Mouse (Mus musculus) ES-Bruce4 (cell line): ENCODE results near the gene Gtf2f2. TPM values are rescaled to one million over a fixed set of nuclear protein-coding genes. Genes with fewer than 3 reads are reported as not detected.
A peak's percentile ranks its signal among the peaks of the same experiment; 100 is the strongest.
"Not testable (repeated sequence)": the region's sequence is repeated elsewhere in the genome, so short reads cannot be mapped to it uniquely, and the experiment has no call there.

ENCODE experiments used
- H3K27ac ChIP-seq: 2 replicates; pipeline ENCODE4 v1.5.1; 2012; ENCODE audit warnings: low read length, inconsistent platforms; ENCODE audit not compliant: insufficient read depth
- H3K27me3 ChIP-seq: 2 replicates; pipeline ENCODE4 v1.6.1; 2012; ENCODE audit warnings: mild to moderate bottlenecking, low read length, inconsistent platforms; ENCODE audit not compliant: control insufficient read depth, poor library complexity, insufficient read depth, severe bottlenecking
- H3K36me3 ChIP-seq: 2 replicates; pipeline ENCODE4 v1.6.1; 2012; ENCODE audit warnings: inconsistent platforms, mild to moderate bottlenecking, low read length, moderate library complexity; ENCODE audit not compliant: control insufficient read depth, poor library complexity, insufficient read depth, severe bottlenecking
- H3K4me1 ChIP-seq: one replicate; pipeline ENCODE4 v1.8.1; 2011; ENCODE audit warnings: low read length; ENCODE audit not compliant: control insufficient read depth, insufficient read depth
- H3K4me3 ChIP-seq: 2 replicates; pipeline ENCODE4 v1.5.1; 2011; ENCODE audit warnings: low read depth, mild to moderate bottlenecking, low read length
- H3K9ac ChIP-seq: 2 replicates; pipeline ENCODE4 v1.6.1; 2012; ENCODE audit warnings: low read depth, mild to moderate bottlenecking, inconsistent platforms; ENCODE audit not compliant: poor library complexity, severe bottlenecking
- H3K9me3 ChIP-seq: replicated peaks from 2 replicates; pipeline ENCODE4 v1.6.1; 2012; ENCODE audit warnings: mild to moderate bottlenecking, low read length, inconsistent platforms; ENCODE audit not compliant: control insufficient read depth, poor library complexity, insufficient read depth, severe bottlenecking
- CTCF ChIP-seq: IDR thresholded peaks from one replicate; pipeline ENCODE4 v1.8.1; 2011; ENCODE audit warnings: low read depth, low read length
- EP300 ChIP-seq: IDR thresholded peaks from 2 replicates; pipeline ENCODE4 v1.6.1; 2011; ENCODE audit warnings: low read depth, low read length; ENCODE audit not compliant: insufficient read depth
- POLR2A ChIP-seq: IDR thresholded peaks from one replicate; pipeline ENCODE4 v1.8.1; 2011; ENCODE audit warnings: low read length; ENCODE audit not compliant: insufficient read depth
- polyA plus RNA-seq: library from polyadenylated mRNA; stranded (reverse); fragments of >200 nt; gene quantifications from 2 replicates; pipeline ENCODE4 v1.2.4, GENCODE M21; 2011; ENCODE audit warnings: low read depth; ENCODE audit not compliant: missing spikeins, insufficient read depth, insufficient read length

The Gtf2f2 gene
- polyA plus RNA-seq, 1 experiment = 53.3 TPM

DNA sequence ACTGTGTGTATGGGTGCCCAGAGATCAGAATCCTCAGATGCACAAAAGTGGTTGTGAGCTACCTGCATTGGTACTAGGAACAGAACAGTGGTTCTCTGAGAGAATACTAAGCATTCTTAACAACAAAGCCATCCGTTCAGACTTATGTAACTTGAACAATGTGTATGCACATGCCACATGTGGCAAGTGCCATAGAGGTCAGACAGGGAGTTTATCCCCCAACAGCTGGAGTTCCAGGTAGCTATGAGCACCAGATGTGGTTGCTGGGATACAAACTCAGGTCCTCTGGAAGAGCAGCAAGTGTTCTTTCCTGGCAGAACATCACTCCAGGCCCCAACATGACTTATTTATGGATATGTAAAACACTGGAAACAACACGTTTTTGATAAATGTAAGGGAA lies 57.7 kb downstream of the Gtf2f2 start:
- Histone ChIP-seq H3K4me3 (no peak overlapping the region), H3K9me3 (no peaks in the 10 kb centered on the region), H3K27me3 (no peaks in the 10 kb centered on the region), H3K4me1 (peaks cover 9% of the 10 kb centered on the region), H3K36me3 (no peaks in the 10 kb centered on the region; the same call in 1 of the 2 replicates), H3K9ac (no peak overlapping the region), H3K27ac (no peak overlapping the region)
- TF ChIP-seq EP300 (no peak), CTCF (no peak)

- TF ChIP-seq CTCF = no peak
- TF ChIP-seq EP300 = no peak
- no peak for TF ChIP-seq POLR2A
- Histone ChIP-seq H3K9ac (no peak overlapping the region), H3K27me3 (no peaks in the 10 kb centered on the region), H3K36me3 (no peaks in the 10 kb centered on the region; the same call in 1 of the 2 replicates), H3K4me1 (no peaks in the 10 kb centered on the region), H3K9me3 (no peaks in the 10 kb centered on the region), H3K4me3 (no peak overlapping the region), H3K27ac (no peak overlapping the region)
These were observed 63.0 kb downstream of the Gtf2f2 start for GRCm38 (mm10) chr14:75947674-75948073.

- Histone ChIP-seq H3K4me1 (no peaks in the 10 kb centered on the region), H3K27ac (no peak overlapping the region), H3K36me3 (no peaks in the 10 kb centered on the region), H3K27me3 (no peaks in the 10 kb centered on the region), H3K9ac (no peak overlapping the region), H3K4me3 (no peak overlapping the region), H3K9me3 (no peaks in the 10 kb centered on the region)
- TF ChIP-seq CTCF = no peak
- no peak for TF ChIP-seq POLR2A
- TF ChIP-seq EP300 = no peak
These were observed 68.3 kb downstream of the Gtf2f2 start for GRCm38 (mm10) chr14:75942365-75942764.

DNA sequence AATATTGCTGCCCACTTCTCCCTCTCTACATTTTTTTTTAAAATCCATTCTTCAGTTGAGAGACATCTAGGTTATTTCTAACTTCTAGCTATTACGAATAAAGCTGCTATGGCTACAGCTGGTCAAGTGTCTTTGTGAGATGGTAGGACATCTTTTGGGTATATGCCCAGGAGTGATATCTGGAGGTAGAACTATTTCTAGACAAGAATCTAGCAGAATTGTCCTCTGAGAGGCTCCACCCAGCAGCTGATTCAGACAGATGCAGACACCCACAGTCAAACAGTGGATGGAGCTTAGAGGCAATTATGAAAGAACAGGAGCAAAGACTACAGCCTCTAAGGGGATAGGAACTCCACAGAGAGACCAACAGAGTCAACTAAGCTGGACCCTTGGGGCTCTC lies 69.2 kb downstream of the Gtf2f2 start:
- Histone ChIP-seq H3K27ac (no peak overlapping the region), H3K4me1 (no peaks in the 10 kb centered on the region), H3K9me3 (no peaks in the 10 kb centered on the region), H3K4me3 (no peak overlapping the region), H3K36me3 (no peaks in the 10 kb centered on the region), H3K27me3 (no peaks in the 10 kb centered on the region), H3K9ac (no peak overlapping the region)
- no peak for TF ChIP-seq CTCF
- TF ChIP-seq EP300 = no peak
- no peak for TF ChIP-seq POLR2A

- H3K4me1 ChIP-seq = no peaks in the 10 kb centered on the region
- H3K27ac ChIP-seq = no peak overlapping the region
- TF ChIP-seq POLR2A = no peak
- H3K4me3 ChIP-seq = no peak overlapping the region
- no peak overlapping the region for H3K9ac ChIP-seq
- no peaks in the 10 kb centered on the region for H3K9me3 ChIP-seq
- no peaks in the 10 kb centered on the region for H3K27me3 ChIP-seq
- H3K36me3 ChIP-seq = no peaks in the 10 kb centered on the region
These were observed 73.0 kb downstream of the Gtf2f2 start for GRCm38 (mm10) chr14:75937714-75938113.

GRCm38 (mm10) chr14:75934359-75934758 lies 76.3 kb downstream of the Gtf2f2 start:
- Histone ChIP-seq H3K9ac (no peak overlapping the region), H3K4me3 (no peak overlapping the region), H3K9me3 (no peaks in the 10 kb centered on the region), H3K27me3 (no peaks in the 10 kb centered on the region), H3K27ac (no peak overlapping the region), H3K36me3 (no peaks in the 10 kb centered on the region), H3K4me1 (no peaks in the 10 kb centered on the region)
- TF ChIP-seq POLR2A = no peak
- peak; percentile 47 for TF ChIP-seq CTCF
- no peak for TF ChIP-seq EP300

- no peaks in the 10 kb centered on the region for H3K36me3 ChIP-seq
- TF ChIP-seq POLR2A (no peak), EP300 (no peak), CTCF (no peak)
- no peak overlapping the region for H3K4me3 ChIP-seq
These were observed 79.4 kb downstream of the Gtf2f2 start for GRCm38 (mm10) chr14:75931266-75931665.

GRCm38 (mm10) chr14:75929713-75930112 lies 81.0 kb downstream of the Gtf2f2 start:
- H3K9ac ChIP-seq, H3K4me1 ChIP-seq, H3K9me3 ChIP-seq, H3K27ac ChIP-seq, H3K36me3 ChIP-seq, H3K27me3 ChIP-seq, H3K4me3 ChIP-seq: not testable (repeated sequence)

More at GRCm38 (mm10) chr14:75931266-75931665, 79.4 kb downstream of the Gtf2f2 start:
- Histone ChIP-seq H3K4me1 (no peaks in the 10 kb centered on the region), H3K9ac (peak overlapping the region; percentile 43; the same call in 1 of the 2 replicates), H3K27ac (no peak overlapping the region), H3K27me3 (no peaks in the 10 kb centered on the region), H3K9me3 (no peaks in the 10 kb centered on the region)
